Mouse (Mus musculus): ENCODE measurements around the gene Cabp1. TPM values are rescaled to one million over a fixed set of nuclear protein-coding genes. Genes with fewer than 3 reads are reported as not detected.
"Not testable (repeated sequence)": the region's sequence is repeated elsewhere in the genome, so short reads cannot be mapped to it uniquely, and the experiment has no call there.

Gene Cabp1
- polyA plus RNA-seq, 1 experiment from 2014 or later, result 2.6 TPM

DNA sequence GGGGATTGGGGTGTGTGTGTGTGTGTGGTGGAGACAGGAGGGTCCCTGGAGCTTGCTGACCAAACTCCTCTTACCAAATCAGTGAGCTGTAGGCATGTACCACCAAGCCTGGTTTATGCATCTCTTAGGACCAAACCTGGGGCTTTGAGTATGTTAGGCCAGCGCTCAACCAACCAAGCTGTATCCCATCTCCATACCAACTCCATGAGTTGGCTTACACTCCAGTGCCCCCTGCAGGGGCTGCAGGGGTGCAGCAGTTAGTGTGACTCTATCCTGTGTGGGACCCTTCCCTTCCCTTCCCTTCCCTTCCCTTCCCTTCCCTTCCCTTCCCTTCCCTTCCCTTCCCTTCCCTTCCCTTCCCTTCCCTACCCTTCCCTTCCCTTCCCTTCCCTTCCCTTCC lies 19.6 kb downstream of the Cabp1 start:
- Histone ChIP-seq H3K4me2 (no peak overlapping the region), H3K4me1 (ENCODE audit: insufficient read depth) (no peaks in the 10 kb centered on the region), H3K27ac (ENCODE audit: low read depth) (no peak overlapping the region), H3K9me3 (ENCODE audit: low read depth, low read length) (no peaks in the 10 kb centered on the region), H3K27me3 (ENCODE audit: insufficient read depth, low read length) (no peaks in the 10 kb centered on the region), H3K4me3 (ENCODE audit: low read depth, low read length) (no peak overlapping the region), H3K36me3 (ENCODE audit: insufficient read depth) (no peaks in the 10 kb centered on the region), H3K9ac (no peak overlapping the region)
- ATAC-seq (ENCODE audit: insufficient read depth) (no peak), DNase-seq (no peak)
- TF ChIP-seq CTCF (IDR thresholded peaks at IDR 0.05; ENCODE audit: low read depth), result peak; percentile 36
- WGBS, result 100% methylated on average over 1 of the region's 1 CpGs

DNA sequence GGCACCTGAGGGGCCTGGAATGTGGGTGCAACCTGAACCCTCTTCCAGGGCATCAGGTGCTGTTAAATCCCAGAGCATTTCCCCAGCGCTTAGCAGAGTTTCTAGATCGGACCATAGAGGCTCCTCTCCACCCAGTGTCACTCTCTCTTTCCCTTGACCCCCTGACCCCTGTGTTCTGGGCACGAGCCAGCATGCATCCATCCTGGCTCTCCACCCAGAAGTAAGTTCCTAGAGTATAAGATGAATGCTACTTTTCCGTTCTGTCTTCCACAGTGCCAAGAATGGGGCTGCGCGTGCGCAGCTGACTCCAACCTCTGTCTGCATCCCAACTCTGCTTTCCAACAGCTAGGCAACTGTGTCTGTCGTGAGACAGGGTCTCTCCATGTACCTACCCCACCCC lies 24.0 kb downstream of the Cabp1 start:
- WGBS, result 71% methylated on average over 8 of the region's 8 CpGs
- no peaks in the 10 kb centered on the region for H3K27me3 ChIP-seq (ENCODE audit: insufficient read depth, low read length)
- H3K4me1 ChIP-seq (ENCODE audit: insufficient read depth), result peaks cover 13% of the 10 kb centered on the region
- H3K9me3 ChIP-seq (ENCODE audit: low read depth, low read length), result no peaks in the 10 kb centered on the region
- DNase-seq, result peak; percentile 36
- no peak overlapping the region for H3K27ac ChIP-seq (ENCODE audit: low read depth)
- TF ChIP-seq CTCF (IDR thresholded peaks at IDR 0.05; ENCODE audit: low read depth), result no peak
- no peak overlapping the region for H3K4me2 ChIP-seq
- H3K36me3 ChIP-seq (ENCODE audit: insufficient read depth), result no peaks in the 10 kb centered on the region
- H3K4me3 ChIP-seq (ENCODE audit: low read depth, low read length), result no peak overlapping the region
- no peak overlapping the region for H3K9ac ChIP-seq
- no peak for ATAC-seq (ENCODE audit: insufficient read depth)

DNA sequence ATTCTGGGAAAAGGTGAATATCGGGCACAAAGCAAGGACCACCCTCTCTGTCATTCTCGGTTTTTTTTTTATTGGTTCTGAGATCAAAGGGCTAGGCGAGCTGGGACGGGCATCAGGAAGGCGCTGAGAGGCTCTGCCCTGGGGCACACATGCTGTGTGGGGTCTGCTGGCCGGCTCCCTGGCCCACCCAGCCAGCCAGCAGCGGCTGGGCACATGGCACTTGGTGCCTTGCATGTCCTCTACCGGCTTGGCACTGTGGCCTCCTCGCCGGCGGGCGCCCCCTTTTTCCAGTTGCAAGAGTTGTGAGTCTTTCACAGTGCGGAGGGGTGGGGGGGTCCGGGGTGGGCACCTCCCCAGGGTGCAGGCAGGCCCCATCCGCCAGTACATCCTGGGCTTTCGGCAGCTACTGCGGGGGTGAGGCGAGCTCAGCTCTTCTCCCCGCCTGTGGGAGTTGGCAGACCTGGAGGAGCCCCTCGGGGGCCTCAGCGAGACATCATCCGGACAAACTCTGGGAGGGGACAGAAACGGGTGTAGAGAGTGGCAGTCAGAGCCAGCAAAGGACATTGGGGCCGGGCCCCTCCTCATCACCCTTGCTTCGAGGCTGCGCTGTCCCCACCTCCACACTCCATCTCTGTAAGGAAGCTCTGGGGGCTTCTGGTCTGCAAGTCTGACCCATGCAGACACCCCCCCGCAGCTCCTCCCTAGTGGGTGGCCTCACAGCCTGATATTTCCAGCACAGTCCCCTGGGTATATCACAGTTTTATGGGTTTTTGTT lies 25.4 kb downstream of the Cabp1 start:
- H3K27me3 ChIP-seq (ENCODE audit: insufficient read depth, low read length), result no peaks in the 10 kb centered on the region
- peak overlapping the region; percentile 63; the same call in 1 of the 2 replicates for H3K27ac ChIP-seq (ENCODE audit: low read depth)
- no peaks in the 10 kb centered on the region for H3K9me3 ChIP-seq (ENCODE audit: low read depth, low read length)
- H3K4me2 ChIP-seq, result peak overlapping the region; percentile 38; the same call in 1 of the 2 replicates
- no peak for TF ChIP-seq CTCF (IDR thresholded peaks at IDR 0.05; ENCODE audit: low read depth)
- no peak overlapping the region; the same call in 1 of the 2 replicates for H3K9ac ChIP-seq
- 32% methylated on average over 27 of the region's 27 CpGs for WGBS
- no peak overlapping the region; the same call in 1 of the 2 replicates for H3K4me3 ChIP-seq (ENCODE audit: low read depth, low read length)
- ATAC-seq (ENCODE audit: insufficient read depth) (peak; percentile 53), DNase-seq (peak; percentile 62)
- H3K36me3 ChIP-seq (ENCODE audit: insufficient read depth), result no peaks in the 10 kb centered on the region
- H3K4me1 ChIP-seq (ENCODE audit: insufficient read depth), result peaks cover 13% of the 10 kb centered on the region

DNA sequence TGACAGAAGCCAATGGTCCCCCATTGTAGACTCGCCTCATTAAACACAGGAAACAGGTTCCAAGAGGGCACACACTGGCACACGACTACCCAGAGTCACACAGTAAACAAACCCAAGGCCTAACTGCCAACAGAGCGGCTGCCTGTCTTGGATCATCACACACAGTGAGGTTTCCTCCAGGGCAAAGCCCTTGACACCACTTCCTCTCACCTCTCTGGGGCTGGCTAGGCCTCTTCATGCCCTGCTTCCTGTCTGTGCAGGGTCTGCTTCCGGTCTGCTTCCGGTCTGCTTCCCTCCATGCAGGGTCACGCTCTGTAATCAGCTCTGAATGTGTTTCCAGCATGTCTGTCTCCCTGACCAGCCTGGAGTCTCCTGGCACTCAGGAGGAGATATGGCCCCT lies 26.8 kb downstream of the Cabp1 start:
- DNase-seq (peak; percentile 57), ATAC-seq (ENCODE audit: insufficient read depth) (peak; percentile 32; the same call in 1 of the 2 replicates)
- peak overlapping the region; percentile 74 for H3K27ac ChIP-seq (ENCODE audit: low read depth)
- H3K4me1 ChIP-seq (ENCODE audit: insufficient read depth), result peaks cover 15% of the 10 kb centered on the region
- H3K27me3 ChIP-seq (ENCODE audit: insufficient read depth, low read length), result no peaks in the 10 kb centered on the region
- no peak overlapping the region for H3K9ac ChIP-seq
- 59% methylated on average over 6 of the region's 6 CpGs for WGBS
- H3K4me3 ChIP-seq (ENCODE audit: low read depth, low read length), result no peak overlapping the region
- TF ChIP-seq CTCF (IDR thresholded peaks at IDR 0.05; ENCODE audit: low read depth), result no peak
- no peak overlapping the region for H3K4me2 ChIP-seq
- H3K36me3 ChIP-seq (ENCODE audit: insufficient read depth), result no peaks in the 10 kb centered on the region
- H3K9me3 ChIP-seq (ENCODE audit: low read depth, low read length), result no peaks in the 10 kb centered on the region

DNA sequence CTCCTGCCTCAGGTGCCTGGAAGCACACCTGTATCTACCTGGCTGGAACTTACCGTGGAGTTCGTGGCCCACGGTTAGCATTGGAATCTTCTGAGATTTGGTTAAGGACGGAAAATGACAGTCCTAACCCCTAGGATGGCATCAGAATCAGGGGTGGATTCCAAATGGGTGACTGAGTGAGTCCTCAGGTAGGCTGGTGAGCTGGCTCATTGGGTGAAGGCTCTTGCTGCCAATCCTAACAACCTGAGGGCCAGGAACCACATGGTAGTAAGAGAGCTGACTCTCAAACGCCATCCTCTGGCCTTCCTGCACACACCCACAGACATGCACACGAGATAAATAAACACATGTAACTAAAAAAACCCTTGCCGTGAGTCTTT lies 27.4 kb downstream of the Cabp1 start:
- no peak overlapping the region for H3K9ac ChIP-seq
- ATAC-seq (ENCODE audit: insufficient read depth) (no peak), DNase-seq (no peak)
- peak overlapping the region; percentile 74 for H3K27ac ChIP-seq (ENCODE audit: low read depth)
- 78% methylated on average over 7 of the region's 7 CpGs for WGBS
- H3K4me2 ChIP-seq, result no peak overlapping the region
- no peaks in the 10 kb centered on the region for H3K36me3 ChIP-seq (ENCODE audit: insufficient read depth)
- no peaks in the 10 kb centered on the region for H3K9me3 ChIP-seq (ENCODE audit: low read depth, low read length)
- peaks cover 15% of the 10 kb centered on the region for H3K4me1 ChIP-seq (ENCODE audit: insufficient read depth)
- H3K27me3 ChIP-seq (ENCODE audit: insufficient read depth, low read length), result no peaks in the 10 kb centered on the region
- H3K4me3 ChIP-seq (ENCODE audit: low read depth, low read length), result no peak overlapping the region
- TF ChIP-seq CTCF (IDR thresholded peaks at IDR 0.05; ENCODE audit: low read depth), result no peak

DNA sequence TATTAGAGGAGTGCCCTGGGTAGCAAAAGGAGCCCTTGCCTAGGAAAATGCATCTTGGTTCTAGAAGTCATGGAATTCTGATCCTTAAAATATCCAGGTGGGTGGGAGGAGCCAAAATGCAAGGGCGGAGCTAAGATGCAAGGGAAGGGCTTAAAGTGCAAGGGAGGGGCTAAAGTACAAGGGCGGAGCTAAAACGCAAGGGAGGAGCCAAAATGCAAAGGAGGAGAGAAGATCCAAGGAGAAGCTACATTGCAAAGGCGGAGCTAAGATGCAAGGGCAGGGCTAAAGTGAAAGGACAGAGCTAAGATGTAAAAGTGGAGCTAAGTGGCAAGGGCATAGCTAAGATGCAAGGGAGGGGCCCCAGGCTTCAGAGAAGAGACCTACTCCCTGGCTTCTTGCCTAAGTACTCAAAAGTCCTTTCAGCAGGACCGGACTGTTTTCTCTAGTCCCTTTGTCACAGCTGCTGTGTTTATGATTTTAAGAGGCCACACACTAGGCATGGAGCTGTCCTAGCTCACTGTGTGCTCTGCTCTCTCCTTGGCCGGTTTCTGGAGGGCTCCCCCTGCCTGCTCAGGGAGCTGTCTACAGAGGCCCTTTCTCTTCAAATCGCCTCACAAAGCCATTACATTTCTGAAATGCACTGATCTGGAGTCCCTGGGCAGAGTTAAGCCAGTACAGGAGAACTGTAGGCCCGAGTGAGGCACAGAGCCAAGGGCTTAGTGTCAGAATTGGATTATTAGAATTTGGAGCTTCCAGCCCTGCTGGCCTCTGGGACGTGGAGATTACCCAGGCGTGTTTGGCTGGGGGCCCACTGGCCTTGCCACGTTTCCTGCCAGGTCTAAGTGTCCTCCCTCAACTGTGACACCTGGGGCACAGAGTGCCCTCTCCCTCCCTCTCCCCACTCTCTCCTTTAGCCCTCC lies 28.0 kb downstream of the Cabp1 start:
- Histone ChIP-seq H3K9ac (no peak overlapping the region), H3K9me3 (ENCODE audit: low read depth, low read length) (no peaks in the 10 kb centered on the region), H3K4me2 (no peak overlapping the region), H3K4me3 (ENCODE audit: low read depth, low read length) (no peak overlapping the region), H3K36me3 (ENCODE audit: insufficient read depth) (no peaks in the 10 kb centered on the region), H3K27me3 (ENCODE audit: insufficient read depth, low read length) (no peaks in the 10 kb centered on the region), H3K4me1 (ENCODE audit: insufficient read depth) (peaks cover 18% of the 10 kb centered on the region), H3K27ac (ENCODE audit: low read depth) (peak overlapping the region; percentile 74)
- TF ChIP-seq CTCF (IDR thresholded peaks at IDR 0.05; ENCODE audit: low read depth), result no peak; the same call in 1 of the 2 replicates
- DNase-seq (peak; percentile 66), ATAC-seq (ENCODE audit: insufficient read depth) (peak; percentile 54)
- 34% methylated on average over 11 of the region's 11 CpGs for WGBS

DNA sequence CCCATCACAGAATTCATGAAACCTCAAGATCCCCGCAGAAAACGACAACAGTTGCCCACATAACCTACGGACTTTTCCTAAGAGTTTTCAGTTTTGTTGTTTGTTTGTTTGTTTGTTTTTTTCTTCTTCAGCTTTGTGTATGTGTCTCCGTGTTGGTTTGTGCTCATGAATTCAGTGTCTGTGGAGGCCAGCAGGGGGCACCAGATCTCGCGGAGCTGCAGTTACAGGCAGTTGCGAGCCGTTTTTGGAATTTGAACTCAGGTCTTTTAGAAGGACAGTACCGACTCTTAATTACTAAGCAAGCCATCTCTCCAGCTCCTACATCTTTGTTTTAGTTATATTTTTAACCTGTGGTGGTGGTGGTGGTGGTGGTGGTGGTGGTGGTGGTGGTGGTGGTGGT lies 28.8 kb downstream of the Cabp1 start:
- no peak overlapping the region for H3K4me3 ChIP-seq (ENCODE audit: low read depth, low read length)
- no peak overlapping the region for H3K9ac ChIP-seq
- no peak overlapping the region for H3K27ac ChIP-seq (ENCODE audit: low read depth)
- H3K4me2 ChIP-seq, result no peak overlapping the region
- ATAC-seq (ENCODE audit: insufficient read depth), result no peak
- H3K36me3 ChIP-seq (ENCODE audit: insufficient read depth), result no peaks in the 10 kb centered on the region
- no peaks in the 10 kb centered on the region for H3K27me3 ChIP-seq (ENCODE audit: insufficient read depth, low read length)
- peak; percentile 52 for TF ChIP-seq CTCF (IDR thresholded peaks at IDR 0.05; ENCODE audit: low read depth)
- WGBS, result 60% methylated on average over 9 of the region's 9 CpGs
- no peaks in the 10 kb centered on the region for H3K9me3 ChIP-seq (ENCODE audit: low read depth, low read length)
- no peak for DNase-seq
- H3K4me1 ChIP-seq (ENCODE audit: insufficient read depth), result peaks cover 18% of the 10 kb centered on the region

DNA sequence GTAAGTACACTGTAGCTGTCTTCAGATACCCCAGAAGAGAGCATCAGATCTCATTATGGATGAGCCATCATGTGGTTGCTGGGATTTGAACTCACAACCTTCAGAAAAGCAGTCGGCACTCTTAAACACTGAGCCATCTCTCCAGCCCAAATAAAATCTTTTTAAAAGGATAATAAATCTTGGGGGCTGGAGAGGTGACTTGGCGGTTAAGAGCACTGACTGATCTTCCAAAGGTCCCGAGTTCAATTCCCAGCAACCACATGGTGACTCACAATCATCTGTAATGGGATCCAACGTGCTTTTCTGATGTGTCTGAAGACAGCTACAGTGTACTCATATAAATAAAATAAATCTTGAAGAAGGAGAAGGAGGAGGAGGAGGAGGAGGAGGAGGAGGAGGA lies 29.7 kb downstream of the Cabp1 start:
- not testable (repeated sequence) for H3K9ac ChIP-seq; H3K27ac ChIP-seq (ENCODE audit: low read depth); H3K27me3 ChIP-seq (ENCODE audit: insufficient read depth, low read length); H3K4me2 ChIP-seq; H3K36me3 ChIP-seq (ENCODE audit: insufficient read depth); H3K9me3 ChIP-seq (ENCODE audit: low read depth, low read length); DNase-seq; H3K4me3 ChIP-seq (ENCODE audit: low read depth, low read length); ATAC-seq (ENCODE audit: insufficient read depth)
- 71% methylated on average over 4 of the region's 4 CpGs for WGBS
- H3K4me1 ChIP-seq (ENCODE audit: insufficient read depth), result peaks cover 18% of the 10 kb centered on the region
